Mouse (Mus musculus) kidney, adult 8-10 months (tissue): ENCODE data around the gene Krtap20-2.
"Not testable (repeated sequence)": the region's sequence is repeated elsewhere in the genome, so short reads cannot be mapped to it uniquely, and the experiment has no call there.

Experiments
- DNase-seq, 2 experiments: peaks; one replicate each; pipeline ENCODE4 v3.0.0; 2022

The Krtap20-2 gene

DNA sequence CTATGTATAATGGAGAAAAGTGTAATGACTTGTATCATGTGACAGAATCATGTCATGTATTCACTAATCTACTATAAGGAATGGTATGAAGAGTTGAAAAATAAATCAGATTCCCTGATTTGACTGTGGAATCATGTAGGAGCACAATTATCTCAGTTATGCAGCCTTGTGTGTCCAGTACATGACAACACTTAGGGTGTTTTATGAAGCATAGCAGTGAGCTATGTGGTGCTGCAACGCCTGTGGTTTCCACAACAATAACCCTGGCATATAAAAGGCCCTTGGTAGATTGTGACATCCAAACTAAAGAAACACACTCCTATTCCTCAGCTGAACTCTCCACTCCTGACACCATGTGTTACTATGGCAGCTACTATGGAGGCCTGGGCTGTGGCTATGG lies at the start of gene Krtap20-2:
Gene Krtap20-2, plus strand, starts transcription at position 301 of the 400 bp plus-strand sequence.
- DNase-seq, result no peak

DNA sequence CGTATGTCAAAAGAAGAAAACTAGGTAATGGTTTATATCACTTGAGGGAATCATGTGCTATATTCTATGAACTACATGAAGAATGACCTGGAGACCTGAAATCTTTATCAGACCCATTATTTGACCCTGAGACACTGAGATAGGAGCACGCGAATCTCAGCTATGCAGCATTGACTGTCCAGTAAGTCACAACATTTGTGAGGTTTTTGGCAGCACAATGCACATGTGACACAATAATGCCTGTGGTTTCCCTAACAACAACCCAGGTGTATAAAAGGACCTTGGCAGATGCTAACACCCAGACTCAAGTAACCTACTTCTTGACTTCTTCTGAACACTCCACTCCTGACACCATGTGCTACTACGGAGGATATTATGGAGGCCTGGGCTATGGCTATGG lies 48.0 kb upstream of the Krtap20-2 start, which contains the start of gene Gm9789:
Gene Gm9789, plus strand, starts transcription at position 301 of the 400 bp plus-strand sequence.
- DNase-seq, result no peak

DNA sequence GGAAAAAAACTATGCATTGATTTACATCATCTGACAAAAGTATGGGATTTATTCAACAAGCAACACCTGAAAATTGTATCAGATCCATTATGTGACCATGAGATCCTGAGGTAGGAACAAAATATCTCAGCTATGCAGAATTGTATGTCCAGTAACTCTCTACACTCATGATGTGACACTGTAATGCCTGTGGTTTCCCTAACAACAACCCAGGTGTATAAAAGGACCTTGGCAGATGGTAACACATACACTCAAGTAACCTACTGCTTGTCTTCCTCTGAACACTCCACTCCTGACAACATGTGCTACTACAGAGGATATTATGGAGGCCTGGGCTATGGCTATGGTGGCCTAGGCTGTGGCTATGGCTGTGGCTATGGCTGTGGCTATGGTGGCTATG lies 36.5 kb upstream of the Krtap20-2 start, which contains the start of gene Gm7735:
Gene Gm7735, plus strand, starts transcription at position 301 of the 400 bp plus-strand sequence.
- not testable (repeated sequence) for DNase-seq

DNA sequence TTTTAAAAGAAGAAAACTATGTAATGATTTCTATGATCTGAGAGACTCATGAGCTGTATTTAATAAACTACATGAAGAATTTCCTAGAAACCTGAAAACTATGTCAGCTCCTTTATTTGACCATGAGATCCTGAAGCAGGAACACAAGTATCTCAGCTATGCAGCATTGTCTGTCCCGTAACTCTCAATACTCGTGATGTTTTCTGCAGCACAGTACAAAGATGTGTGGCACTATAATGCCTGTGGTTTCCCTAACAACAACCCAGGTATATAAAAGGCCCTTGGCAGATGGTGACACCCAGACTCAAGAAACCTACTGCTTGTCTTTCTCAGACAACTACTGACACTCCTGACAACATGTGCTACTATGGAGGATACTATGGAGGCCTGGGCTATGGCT lies 31.2 kb upstream of the Krtap20-2 start, which contains the start of gene 1110057P08Rik:
Gene 1110057P08Rik, plus strand, starts transcription at position 301 of the 400 bp plus-strand sequence.
- no peak for DNase-seq

- no peak for DNase-seq
Measured at GRCm38 (mm10) chr16:89188621-89189020, 17.0 kb upstream of the Krtap20-2 start.
